Mouse (Mus musculus) megakaryocyte, adult 5-6 weeks (primary cell): ENCODE measurements around the gene Tiam1. TPM values are rescaled to one million over a fixed set of nuclear protein-coding genes. Genes with fewer than 3 reads are reported as not detected.
A peak's percentile ranks its signal among the peaks of the same experiment; 100 is the strongest.

ENCODE experiments used
- ATAC-seq: 2 replicates; pipeline ENCODE4 v1.8.0; 2016; ENCODE audit warnings: mild to moderate bottlenecking, inconsistent platforms; ENCODE audit not compliant: poor library complexity, severe bottlenecking
- total RNA-seq, 2 experiments: library from RNA; stranded (forward) in 1 of 2; stranded (reverse) in 1 of 2; fragments of 153-499, 151-499 nt in 1 of 2; fragments of 221-1000, 200-1000 nt in 1 of 2; gene quantifications; 2 replicates each; pipeline versions ENCODE4 v1.2.3 to v1.2.4; 2015 to 2017

Gene Tiam1
- total RNA-seq, 2 experiments from 2014 or later: 60.0 to 61.3 TPM

DNA sequence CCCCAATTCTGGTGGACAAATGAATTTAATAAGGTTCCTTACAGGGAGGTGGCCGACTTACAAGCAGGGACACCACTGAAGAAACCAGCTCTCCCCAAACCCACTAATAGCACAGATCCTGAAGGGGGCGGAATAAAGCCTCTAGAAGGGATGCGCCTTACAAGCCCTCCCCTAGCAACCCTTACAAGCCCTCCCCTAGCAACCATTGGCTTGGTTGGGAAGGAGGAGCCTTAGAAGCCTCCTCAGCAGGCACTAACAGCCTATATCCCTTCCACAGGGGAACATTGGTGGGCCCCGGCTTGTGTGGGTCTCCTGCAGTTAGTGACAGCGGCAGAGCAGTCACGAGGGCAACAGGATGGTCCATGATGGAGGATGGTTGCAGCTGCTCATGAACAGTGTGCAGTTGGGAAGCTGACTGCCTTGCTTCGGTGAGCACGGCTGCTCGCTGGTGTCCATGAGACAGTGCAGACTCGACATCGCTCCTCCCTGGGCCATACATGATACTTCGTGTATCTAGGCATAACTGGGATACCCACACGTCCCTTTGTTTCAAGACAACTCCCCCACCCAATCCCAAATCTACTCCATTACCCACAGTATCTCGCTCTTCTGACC, 90.6 kb downstream of the Tiam1 start:
- ATAC-seq: no peak

DNA sequence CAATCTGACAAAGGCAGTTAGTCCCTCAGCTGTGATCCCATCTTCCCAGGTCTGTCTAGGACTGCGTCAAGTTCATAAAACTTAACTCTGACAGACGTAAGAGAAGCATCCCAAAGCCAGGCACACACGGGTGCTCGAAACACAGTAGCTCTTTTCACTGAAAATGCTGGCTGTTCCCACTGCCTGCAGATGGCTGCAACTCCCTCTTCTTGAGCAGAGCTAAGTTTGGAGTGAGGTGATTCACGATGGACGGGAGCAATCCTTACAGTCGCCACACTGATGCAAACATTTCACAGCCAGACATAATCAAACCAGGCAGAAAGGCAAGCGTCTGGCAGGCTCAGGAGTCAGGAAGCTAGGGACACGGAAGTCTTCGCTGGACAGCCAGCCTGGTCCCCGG, 91.2 kb downstream of the Tiam1 start:
- ATAC-seq: no peak

DNA sequence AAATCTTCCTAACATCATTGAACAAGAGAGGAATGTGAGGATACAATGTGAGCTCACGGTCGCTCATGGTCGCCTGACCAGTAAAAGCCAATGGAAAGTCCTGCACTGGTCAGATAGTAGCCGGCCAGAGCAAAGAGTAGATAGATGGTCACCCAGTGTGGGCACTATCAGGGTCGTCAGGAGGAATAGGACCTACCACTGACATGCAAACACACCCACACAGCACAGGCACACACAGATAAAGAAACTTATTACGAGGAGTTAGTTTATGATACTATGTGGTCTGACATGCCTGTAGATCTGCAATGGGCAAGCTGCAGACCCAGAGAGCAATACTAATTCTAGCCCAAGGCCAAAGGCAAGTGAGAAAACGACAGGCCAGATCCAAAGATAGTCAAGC, 92.5 kb downstream of the Tiam1 start:
- ATAC-seq: 0 out of 2 replicates have a peak, but pooled peaks have one; percentile 21

DNA sequence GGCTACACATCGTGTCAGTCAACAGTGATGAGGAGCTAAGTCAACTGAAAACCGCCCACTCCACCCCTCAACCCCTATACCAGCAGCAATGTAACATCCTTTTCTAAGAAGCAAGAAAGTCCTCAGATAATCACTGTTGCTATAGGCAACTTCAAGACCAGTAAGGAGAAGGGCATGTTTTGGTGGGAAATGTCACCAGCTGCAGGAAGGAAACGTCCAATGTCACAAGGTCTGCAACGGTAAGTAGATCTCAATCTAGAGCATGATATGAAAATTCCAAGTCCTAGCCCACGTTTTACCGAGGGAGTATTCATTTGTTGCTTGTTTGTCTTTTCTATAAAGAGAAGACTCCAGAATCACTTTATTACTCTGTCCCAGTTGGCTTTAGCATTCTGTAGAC, 95.7 kb downstream of the Tiam1 start:
- no peak for ATAC-seq

DNA sequence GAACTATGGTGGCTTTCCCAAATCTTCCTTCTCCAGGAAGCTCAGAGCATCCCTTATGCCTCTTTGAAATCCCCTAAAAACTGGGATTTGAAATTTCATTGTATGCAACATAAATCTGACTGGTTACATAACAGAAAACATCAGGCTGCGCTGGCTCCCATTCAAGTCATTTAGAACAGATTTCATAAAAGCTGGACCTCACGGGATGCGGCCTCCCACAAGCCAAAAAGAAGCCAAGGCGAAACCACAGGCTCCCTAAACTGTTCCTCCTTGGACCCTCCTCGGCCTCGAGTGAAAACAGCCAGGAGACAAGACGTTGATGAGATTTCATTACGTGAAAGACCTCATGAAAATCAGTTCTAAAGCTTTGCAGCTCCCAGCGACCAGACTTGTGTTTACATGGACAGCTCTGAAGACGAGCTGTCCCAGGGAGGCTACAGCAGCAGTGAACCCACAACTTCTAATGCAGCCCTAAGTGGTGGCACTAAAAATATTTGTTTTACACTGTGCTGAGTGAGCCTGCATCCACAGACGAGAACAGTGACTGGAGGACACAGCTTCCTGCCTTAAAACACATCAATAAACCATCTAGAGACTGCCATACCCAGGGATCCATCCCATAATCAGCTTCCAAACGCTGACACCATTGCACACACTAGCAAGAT, 96.9 kb downstream of the Tiam1 start:
- ATAC-seq: no peak

DNA sequence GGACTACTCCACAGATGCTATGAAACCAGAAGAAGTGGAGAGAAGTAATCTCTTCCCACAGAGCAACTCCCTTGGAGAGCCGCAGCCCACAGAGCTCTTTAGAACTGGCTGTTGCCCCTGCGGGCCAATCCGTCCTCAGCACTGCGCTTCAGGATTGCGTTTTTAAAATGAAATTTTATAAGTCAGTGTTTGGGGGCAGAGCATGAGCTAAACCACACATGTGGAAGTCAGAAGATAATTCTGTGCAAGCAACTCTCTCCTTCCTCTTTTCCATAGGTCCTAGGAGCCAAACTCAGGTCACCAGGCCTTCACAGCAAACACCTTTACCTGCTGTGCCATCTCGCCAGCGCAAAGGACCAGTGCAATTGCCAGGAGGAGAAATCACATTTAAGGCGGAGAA, 98.0 kb downstream of the Tiam1 start:
- no peak; the same call in 1 of the 2 replicates for ATAC-seq

DNA sequence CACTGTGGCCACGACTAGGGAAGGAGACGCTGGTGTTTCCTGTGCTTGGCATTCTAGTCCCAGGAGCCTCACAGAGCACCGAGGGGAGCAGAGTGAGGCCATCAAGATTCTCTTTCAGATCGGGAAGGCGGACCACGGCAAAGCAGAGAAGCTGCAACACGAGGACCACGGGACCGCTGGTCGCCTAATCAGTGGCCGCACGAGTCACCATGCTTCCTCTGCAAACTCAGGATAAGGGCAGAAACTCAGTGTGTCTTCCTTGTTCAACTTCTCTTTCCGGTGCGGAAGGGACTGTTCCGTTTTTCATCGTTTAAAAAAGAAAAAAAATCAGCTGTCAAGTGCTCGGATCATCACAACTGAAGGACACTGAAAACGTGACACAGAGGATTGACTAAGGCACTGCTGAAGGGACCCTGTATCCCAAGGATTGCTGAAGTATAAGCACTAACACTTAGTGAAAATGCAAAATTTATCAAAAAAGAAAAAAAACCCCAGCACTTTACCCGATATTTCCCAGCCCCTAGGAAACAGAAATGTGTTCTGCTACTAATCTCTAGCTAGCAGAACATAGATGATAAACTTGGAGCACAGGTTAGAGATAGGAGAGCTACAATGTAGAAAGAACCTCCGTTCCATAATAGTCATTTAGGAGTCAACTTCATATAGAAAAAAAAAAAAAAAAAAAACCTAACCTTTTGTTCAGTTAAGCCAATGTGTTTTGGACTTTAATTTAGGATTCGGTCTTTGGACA, 99.4 kb downstream of the Tiam1 start:
- ATAC-seq: peak; percentile 79

DNA sequence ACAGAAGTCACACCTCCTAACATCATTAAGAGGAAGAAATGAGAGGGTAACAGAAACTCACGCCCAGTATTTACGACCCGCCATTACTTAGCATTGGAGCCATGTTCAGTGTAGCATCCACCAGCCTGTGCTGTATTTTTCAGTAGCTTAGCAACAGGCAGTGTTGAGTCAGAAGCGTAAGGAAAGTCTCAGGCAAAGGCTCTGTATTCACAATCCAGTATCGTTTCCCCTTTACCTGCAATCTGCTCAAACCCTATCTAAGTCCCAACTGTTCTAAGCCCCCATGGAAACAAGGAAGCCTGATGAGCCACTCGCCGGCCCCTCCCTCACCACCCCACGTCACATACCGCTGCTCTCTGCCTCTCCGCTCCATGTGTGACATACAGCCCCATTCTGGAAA, 100.7 kb downstream of the Tiam1 start:
- peak; percentile 59 for ATAC-seq

DNA sequence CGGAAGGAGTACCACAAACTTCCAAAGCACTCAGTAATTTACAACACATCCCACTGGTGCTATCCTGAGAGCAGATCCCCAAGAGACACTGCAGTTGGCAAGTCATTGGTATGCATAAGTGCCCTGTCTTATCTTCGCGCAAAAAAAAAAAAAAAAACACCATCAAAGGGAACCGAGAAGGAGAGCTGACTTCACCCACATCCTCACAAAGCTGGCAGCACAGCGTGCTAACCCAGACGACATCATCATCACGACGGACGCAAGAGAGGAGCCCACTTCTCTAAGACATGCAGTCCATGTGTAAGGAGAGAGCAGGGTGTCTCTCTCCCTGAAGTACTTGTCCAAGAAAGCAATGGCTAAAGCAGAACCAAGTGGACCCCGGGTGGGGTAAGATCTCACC, 101.2 kb downstream of the Tiam1 start:
- no peak for ATAC-seq

DNA sequence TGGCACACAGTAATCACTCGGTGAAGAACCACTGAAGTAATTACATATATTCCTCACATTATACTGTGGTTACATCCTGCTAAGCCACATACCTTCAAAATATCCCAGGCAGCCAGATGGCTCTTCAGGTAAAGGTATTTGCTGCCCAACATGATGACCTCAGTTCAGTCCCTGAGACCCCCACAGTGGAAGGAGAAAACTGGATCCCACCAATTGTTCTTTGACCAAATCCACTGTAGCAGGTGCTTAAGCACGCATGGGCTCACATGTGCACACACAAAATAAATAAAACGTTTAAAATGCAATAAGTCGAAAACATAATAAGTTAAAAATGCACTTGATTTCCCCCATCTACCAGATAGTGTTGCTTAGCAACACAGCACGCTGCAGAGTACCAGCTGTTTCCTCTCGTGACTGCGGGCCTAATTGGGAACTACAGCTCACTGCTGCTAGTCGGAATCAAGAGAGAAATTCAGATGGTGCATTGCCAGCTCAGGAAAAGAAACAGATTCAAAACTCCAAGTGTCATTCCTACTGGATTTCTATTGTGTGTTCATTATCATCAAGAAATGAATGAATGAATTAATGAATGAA, 102.7 kb downstream of the Tiam1 start:
- no peak for ATAC-seq

DNA sequence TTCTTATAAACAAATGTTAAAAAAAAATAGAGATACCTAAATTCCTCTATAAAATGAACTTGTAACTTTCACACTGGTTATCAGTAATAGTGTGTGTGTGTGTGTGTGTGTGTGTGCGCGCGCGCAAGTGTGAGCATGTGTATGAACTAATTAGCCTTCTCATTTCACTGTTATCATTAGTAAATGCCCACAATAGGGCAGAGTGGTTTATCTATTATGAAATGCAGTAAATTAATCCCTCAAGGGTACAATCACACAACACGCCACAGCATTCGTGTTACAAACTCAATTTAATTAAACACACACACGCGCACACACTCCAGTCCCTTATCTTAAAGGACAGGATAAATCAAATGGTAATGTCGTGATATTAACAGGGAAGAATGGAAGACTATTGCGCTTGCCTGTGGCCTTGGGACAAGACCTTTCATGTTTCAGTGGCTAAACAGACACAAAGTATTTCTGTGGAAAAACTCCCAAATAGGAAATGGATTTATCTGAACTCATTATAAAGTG, 107.9 kb downstream of the Tiam1 start:
- ATAC-seq: no peak

DNA sequence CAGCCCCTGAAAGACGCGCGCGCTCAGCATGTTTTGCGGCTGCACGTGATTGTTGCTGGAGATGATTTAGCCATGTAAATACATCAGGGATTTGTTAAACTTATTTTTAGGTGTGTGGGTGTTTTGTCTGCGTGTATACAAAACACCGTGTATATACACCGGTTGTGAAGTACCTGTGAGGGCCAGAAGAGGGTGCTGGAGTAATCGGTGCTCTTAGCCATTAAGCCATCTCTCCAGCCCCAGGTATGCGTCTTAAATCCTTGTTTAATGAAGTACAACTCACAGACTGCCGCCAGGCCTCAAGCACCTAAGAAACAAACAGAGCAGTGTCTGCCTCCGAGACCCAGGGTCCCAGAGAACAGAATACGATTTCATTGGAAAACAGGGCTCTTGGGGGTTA, 113.2 kb downstream of the Tiam1 start:
- no peak for ATAC-seq

DNA sequence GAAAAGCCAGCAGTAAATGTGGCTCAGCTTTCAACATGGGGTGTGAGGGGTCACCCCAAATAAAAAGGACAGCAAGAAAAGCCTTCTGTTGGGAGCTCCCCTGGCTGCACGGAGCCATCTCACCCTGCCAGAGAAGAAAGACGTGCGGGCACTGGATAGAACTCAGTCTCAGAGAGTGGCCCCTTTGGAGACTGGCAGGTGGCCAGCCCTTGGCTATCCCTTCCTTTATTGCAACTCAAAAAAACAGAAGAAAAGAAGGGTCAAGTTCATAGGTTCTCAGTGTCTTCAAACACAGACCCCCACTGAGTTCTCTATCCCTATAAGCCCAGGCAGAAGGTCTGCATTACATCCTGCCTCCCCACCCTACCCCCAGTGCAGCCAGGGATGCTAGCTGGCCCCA, 115.7 kb downstream of the Tiam1 start:
- ATAC-seq: no peak

DNA sequence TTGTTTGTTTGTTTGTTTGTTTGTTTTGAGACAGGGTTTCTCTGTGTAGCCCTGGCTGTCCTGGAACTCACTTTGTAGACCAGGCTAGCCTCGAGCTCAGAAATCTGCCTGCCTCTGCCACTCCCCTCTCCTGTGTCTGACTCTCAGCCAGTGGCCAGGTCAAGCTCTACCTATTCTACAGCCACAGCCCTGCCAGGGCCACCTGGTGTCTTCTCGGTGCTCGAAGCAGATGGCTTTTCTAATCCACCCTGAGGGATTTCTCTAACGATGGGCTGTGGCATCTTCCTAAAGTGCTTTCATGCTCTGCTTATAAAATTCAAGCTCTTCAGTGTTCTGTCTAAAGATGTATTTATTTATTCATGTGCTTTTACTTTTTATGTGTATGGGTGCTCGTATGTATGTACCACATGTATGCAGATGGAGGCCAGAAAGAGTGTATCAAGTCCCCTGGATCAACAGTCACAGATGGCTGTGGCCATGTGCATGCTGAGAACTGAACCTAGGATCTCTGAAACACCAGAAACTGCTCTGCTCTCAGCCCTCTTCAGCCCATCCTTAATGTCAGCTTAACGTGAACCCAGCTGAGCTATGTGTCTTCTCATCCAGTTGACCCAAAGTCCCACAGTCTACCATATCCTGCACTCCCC, 117.9 kb downstream of the Tiam1 start:
- ATAC-seq: no peak

DNA sequence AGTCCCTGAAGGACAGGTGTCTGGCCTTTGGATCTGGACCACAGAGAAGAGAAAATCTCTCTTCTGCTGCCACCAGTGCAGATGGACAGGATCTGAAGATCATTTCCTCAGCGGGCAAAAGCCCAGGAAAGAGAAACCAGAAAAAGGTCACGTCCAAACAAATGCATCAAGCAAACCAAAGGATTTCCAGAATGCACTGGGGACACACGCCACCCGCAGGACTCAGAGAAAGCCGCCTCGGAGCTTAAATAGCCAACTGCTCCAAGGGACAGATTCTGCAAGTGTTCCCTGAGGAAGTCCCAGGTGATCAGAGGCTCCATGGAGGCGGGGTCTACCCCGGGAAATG, 119.9 kb downstream of the Tiam1 start:
- no peak for ATAC-seq

DNA sequence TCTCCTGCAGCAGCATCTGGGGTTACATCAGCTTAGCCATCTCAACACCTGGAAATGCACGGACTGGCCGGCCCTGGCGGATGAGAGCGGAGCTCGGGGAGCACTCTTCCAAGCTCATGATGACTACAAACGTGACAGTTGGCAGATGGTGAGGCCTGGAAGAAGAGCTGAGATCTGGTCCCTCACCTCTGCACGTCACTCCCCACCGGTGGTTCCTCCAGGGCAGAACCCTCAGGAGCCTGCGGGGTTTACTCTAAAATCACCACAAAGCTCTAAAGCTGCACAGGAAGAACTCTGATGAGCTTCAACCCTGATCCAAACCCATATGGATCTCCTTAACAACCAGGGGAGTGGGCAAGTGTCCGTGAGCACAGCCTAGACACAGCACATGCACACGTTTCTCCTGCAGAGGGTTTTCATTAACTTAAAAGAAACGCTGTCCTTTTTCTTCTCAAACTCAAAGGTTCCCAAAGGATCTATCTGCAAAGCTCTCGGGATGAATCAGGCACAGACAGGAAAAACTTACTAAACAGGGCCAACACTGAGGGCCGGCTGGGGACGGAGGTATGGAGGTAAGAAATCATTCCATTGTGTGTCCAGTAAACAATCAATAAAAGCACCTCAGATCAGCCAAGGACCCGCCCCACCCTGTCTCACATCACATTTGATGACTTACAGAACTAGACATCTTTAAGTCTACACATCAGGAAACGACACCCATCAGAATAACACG, 120.5 kb downstream of the Tiam1 start:
- no peak for ATAC-seq

DNA sequence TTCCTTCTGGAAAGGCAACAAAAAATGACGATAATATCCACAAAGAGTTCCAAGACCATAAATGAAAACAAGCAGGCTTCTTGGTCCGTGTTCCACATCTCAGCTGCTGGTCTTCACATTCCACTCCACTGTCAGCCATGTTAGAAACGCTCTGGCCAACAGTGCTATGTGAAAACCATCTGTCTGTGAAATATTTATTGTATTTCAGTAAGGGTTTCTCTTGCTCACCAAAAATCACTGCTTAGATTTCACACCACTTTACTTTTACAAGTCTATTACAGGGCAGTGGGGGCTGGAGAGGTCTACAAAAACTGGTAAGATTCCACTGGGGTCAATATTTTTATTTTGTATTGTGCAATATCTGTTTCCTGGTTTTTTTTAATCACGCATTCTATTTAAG, 127.5 kb downstream of the Tiam1 start:
- no peak for ATAC-seq

DNA sequence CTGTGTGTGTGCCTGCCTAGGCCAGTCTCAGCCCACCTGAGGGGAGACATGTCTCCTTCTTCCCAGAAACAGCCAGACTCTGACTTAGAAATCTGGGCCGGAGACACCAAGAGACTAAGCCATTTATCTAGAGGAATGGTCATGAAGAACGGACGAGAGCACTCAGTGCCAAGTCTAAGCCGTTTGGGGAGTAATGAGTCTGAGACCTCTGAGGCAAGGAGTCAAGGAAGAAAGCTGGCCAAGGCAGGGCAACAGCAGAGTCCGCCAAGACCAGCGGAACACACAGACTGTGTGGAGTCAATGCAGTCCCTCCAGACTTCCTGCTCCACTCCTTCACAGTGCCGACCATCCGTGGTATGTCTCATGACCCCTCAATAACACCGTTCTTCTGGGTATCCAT, 129.0 kb downstream of the Tiam1 start:
- ATAC-seq: no peak

DNA sequence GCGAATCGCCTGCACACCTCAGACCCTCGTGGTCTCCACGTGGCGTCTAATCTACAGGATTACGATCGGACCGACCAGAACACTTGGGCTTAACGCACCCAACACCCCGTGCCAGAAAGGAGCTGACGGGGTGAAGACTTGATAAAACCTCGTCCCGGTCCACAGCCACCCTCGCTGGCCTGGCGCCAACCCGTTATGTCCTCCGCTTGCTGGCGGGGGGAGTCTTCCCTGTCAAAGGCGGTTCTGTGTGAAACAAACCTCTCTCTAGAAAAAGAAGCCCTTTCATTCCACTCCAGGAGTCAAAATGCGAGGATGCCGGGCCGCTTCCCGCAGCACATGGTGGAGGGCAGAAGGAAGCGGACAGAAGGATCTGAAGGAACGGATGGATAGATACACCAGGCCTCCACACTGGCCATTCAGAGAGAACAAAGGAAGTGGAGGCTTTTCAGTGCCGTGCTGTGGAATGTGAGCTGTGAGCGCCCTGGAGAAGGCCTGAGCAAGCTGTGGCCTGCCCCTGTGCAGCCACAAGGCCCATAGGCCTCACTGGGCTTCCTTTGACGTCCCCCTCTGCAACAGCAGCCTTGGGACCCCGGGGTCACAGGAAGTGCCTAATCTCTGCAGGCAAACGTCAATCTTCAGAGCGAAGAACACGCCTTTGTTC, 131.9 kb downstream of the Tiam1 start:
- no peak for ATAC-seq

DNA sequence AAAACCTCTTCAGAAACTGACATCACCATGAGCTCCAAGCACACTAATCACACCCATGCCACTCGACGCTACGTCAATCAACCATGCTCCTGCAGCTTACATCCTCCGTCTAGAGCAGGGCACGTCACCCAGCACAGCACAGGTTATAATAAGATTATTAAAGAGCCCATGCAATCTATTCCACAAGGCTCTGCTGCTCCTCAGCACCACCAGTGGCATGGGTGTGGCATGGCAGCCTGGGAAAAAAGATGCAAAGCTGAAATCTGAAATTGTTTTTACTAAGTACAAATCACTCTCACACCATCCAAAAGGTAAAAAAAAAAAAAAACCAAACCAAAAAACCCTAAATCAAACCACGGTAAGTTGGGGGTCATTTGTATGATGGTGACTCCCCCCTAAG, 135.1 kb downstream of the Tiam1 start:
- ATAC-seq: no peak
